13 mouse cellular contexts compared by ENCODE assay signal in genomic region chr9:74330706-74331495, GRCm38 (mm10).
DNase-seq lines count a peak whose midpoint lies in the region; TF ChIP-seq lines count a peak whose summit lies in the region.
"Had no signal": no experiment of that assay in that cellular context is flagged by ENCODE, and none has a peak within 500 bp of the region (broad histone marks: within the 10 kb centered on the region; RNA-seq: fewer than 3 reads in every experiment).

No protein-coding gene starts in this region.

- H3K9me3 ChIP-seq in ES-Bruce4 (replicated peaks; ENCODE audit: control insufficient read depth, insufficient read depth, low read length, poor library complexity, severe bottlenecking): no peaks in the 10 kb centered on the region
- H3K9me3 ChIP-seq: embryonic facial prominence, embryonic 12.5 days; hindbrain, embryonic 15.5 days had no signal

- 0 out of 2 replicates have a peak, but pooled peaks have one; percentile 24 for TF ChIP-seq EP300 in ES-Bruce4 (IDR thresholded peaks at IDR 0.05; ENCODE audit: insufficient read depth, low read depth, low read length)

- no peak for TF ChIP-seq CTCF in ES-Bruce4 (IDR thresholded peaks at IDR 0.05; ENCODE audit: low read depth, low read length)
- no peak for TF ChIP-seq CTCF in brain, embryonic 14.5 days (IDR thresholded peaks at IDR 0.05; ENCODE audit: borderline replicate concordance, extremely low read depth, insufficient read depth, insufficient read length)

- H3K36me3 ChIP-seq in ES-Bruce4 (ENCODE audit: control insufficient read depth, insufficient read depth, low read length, poor library complexity, severe bottlenecking): no peaks in the 10 kb centered on the region
- H3K36me3 ChIP-seq: embryonic facial prominence, embryonic 12.5 days; hindbrain, embryonic 15.5 days had no signal

- TF ChIP-seq POLR2A in ES-Bruce4 (IDR thresholded peaks at IDR 0.05; ENCODE audit: insufficient read depth, low read length): no peak
- no peak for TF ChIP-seq POLR2A in brain, embryonic 14.5 days (IDR thresholded peaks at IDR 0.05; ENCODE audit: borderline replicate concordance, extremely low read depth, insufficient read depth, insufficient read length, poor library complexity, severe bottlenecking)

- peak; percentile 27 for DNase-seq in kidney, adult 9 months
- DNase-seq in kidney, postnatal 25 days: no peak
- peak; percentile 76 for DNase-seq in brain, embryonic 14.5 days (ENCODE audit: low read depth)
- peak; percentile 2 for DNase-seq in forelimb bud, embryonic 11.5 days (ENCODE audit: low read depth, low spot score)
- no peak for DNase-seq in testis, postnatal 10 days (ENCODE audit: low spot score)
- no peak for DNase-seq in spleen, postnatal 4 days (ENCODE audit: low spot score in 2 of 2)
- DNase-seq: cerebellum, adult 11 months; gastrocnemius, postnatal 25 days; right cerebral cortex, postnatal 14 days; thymus, adult 2 months had no signal

- no peak overlapping the region for H3K4me3 ChIP-seq in ES-Bruce4 (ENCODE audit: low read depth, low read length)
- H3K4me3 ChIP-seq: embryonic facial prominence, embryonic 12.5 days; hindbrain, embryonic 15.5 days had no signal

- H3K4me1 ChIP-seq in ES-Bruce4 (ENCODE audit: control insufficient read depth, insufficient read depth, low read length): no peaks in the 10 kb centered on the region
- H3K4me1 ChIP-seq: embryonic facial prominence, embryonic 12.5 days had no signal

- H3K27ac ChIP-seq in ES-Bruce4 (ENCODE audit: insufficient read depth, low read length): no peak overlapping the region
- H3K27ac ChIP-seq: embryonic facial prominence, embryonic 12.5 days; hindbrain, embryonic 15.5 days had no signal

- H3K27me3 ChIP-seq in ES-Bruce4 (ENCODE audit: control insufficient read depth, insufficient read depth, low read length, poor library complexity, severe bottlenecking): no peaks in the 10 kb centered on the region
- H3K27me3 ChIP-seq: embryonic facial prominence, embryonic 12.5 days; hindbrain, embryonic 15.5 days had no signal

- no peak overlapping the region for H3K9ac ChIP-seq in ES-Bruce4 (ENCODE audit: low read depth, poor library complexity, severe bottlenecking)
- H3K9ac ChIP-seq: embryonic facial prominence, embryonic 12.5 days; hindbrain, embryonic 15.5 days had no signal

Comparison
In these comparisons a context has a peak if more than half of its experiments do, and no peak if none do; other contexts are left out.
1. DNase-seq: peak in kidney, adult 9 months (single experiment), brain, embryonic 14.5 days (single experiment) and forelimb bud, embryonic 11.5 days (single experiment); none in kidney, postnatal 25 days (0 of 2), testis, postnatal 10 days (single experiment) and spleen, postnatal 4 days (0 of 2).